ENCODE assay signal across 8 mouse cellular contexts in genomic region chr4:148644157-148644511, GRCm38 (mm10). TPM values are rescaled to one million over a fixed set of nuclear protein-coding genes. Genes with fewer than 3 reads are reported as not detected.
DNase-seq lines count a peak whose midpoint lies in the region; ATAC-seq and TF ChIP-seq lines count a peak whose summit lies in the region.

No protein-coding gene starts in this region.

- TF ChIP-seq EP300 in heart, adult 2 months (IDR thresholded peaks at IDR 0.05; ENCODE audit: insufficient read depth, low read depth, low read length), result no peak

- H3K27me3 ChIP-seq in heart, adult 2 months (ENCODE audit: control insufficient read depth, insufficient read depth, low read length), result no peaks in the 10 kb centered on the region
- H3K27me3 ChIP-seq in forebrain, embryonic 12.5 days, result peaks cover 2% of the 10 kb centered on the region; the same call in 1 of the 2 replicates
- no peaks in the 10 kb centered on the region for H3K27me3 ChIP-seq in hindbrain, embryonic 15.5 days
- H3K27me3 ChIP-seq in spleen, adult 2 months (ENCODE audit: control insufficient read depth, insufficient read depth, low read length), result no peaks in the 10 kb centered on the region

- no peaks in the 10 kb centered on the region for H3K36me3 ChIP-seq in heart, adult 2 months (ENCODE audit: control insufficient read depth, insufficient read depth, low read length)
- no peaks in the 10 kb centered on the region for H3K36me3 ChIP-seq in forebrain, embryonic 12.5 days (replicated peaks)
- no peaks in the 10 kb centered on the region for H3K36me3 ChIP-seq in hindbrain, embryonic 15.5 days
- H3K36me3 ChIP-seq in spleen, adult 2 months (ENCODE audit: control insufficient read depth, insufficient read depth, low read length), result no peaks in the 10 kb centered on the region

- H3K9me3 ChIP-seq in forebrain, embryonic 12.5 days, result no peaks in the 10 kb centered on the region
- H3K9me3 ChIP-seq in hindbrain, embryonic 15.5 days, result no peaks in the 10 kb centered on the region

- peak; percentile 55 to 71 for DNase-seq in heart, adult 2 months
- no peak for DNase-seq in heart, postnatal 25 days (ENCODE audit: low spot score)
- peak; percentile 59 for DNase-seq in cerebellum, adult 11 months
- peak; percentile 45 to 49 for DNase-seq in left cerebral cortex, postnatal 36 days (ENCODE audit: low spot score in 2 of 2)
- peak; percentile 82 for DNase-seq in mesoderm, embryonic 11.5 days (ENCODE audit: low read depth, low spot score)
- peak; percentile 42 to 54 for DNase-seq in spleen, adult 2 months (ENCODE audit: low read depth in 1 of 2, low spot score in 2 of 2)

- H3K4me1 ChIP-seq in heart, adult 2 months (ENCODE audit: control insufficient read depth, insufficient read depth, low read length), result no peaks in the 10 kb centered on the region; the same call in 1 of the 2 replicates
- H3K4me1 ChIP-seq in forebrain, embryonic 12.5 days, result peaks cover 8% of the 10 kb centered on the region; the same call in 1 of the 2 replicates
- H3K4me1 ChIP-seq in hindbrain, embryonic 15.5 days (replicated peaks), result no peaks in the 10 kb centered on the region
- H3K4me1 ChIP-seq in spleen, adult 2 months (ENCODE audit: control insufficient read depth, insufficient read depth, insufficient read length), result peaks cover 7% of the 10 kb centered on the region; the same call in 1 of the 2 replicates

- TF ChIP-seq POLR2A in heart, adult 2 months (IDR thresholded peaks at IDR 0.05; ENCODE audit: insufficient read depth, low read depth, low read length), result no peak
- TF ChIP-seq POLR2A in spleen, adult 2 months (IDR thresholded peaks at IDR 0.05; ENCODE audit: low read depth, low read length), result no peak

- intact Hi-C loops in heart, adult 2 months (cut with DNase I), result no loop called here
- intact Hi-C loops in heart, postnatal 25 days (cut with DNase I), result no loop called here
- intact Hi-C loops in left cerebral cortex, postnatal 36 days (cut with DNase I), result no loop called here

- no peaks in the 10 kb centered on the region for H3K79me2 ChIP-seq in heart, adult 2 months (replicated peaks; ENCODE audit: control insufficient read depth, insufficient read depth, low read length)

- peak; percentile 97 for TF ChIP-seq CTCF in heart, adult 2 months (IDR thresholded peaks at IDR 0.05)
- peak; percentile 71; the same call in 1 of the 2 replicates for TF ChIP-seq CTCF in spleen, adult 2 months (IDR thresholded peaks at IDR 0.05; ENCODE audit: extremely low read depth, insufficient read depth, insufficient read length, insufficient replicate concordance)

- H3K27ac ChIP-seq in heart, adult 2 months, result no peak overlapping the region
- H3K27ac ChIP-seq in forebrain, embryonic 12.5 days, result no peak overlapping the region
- no peak overlapping the region for H3K27ac ChIP-seq in hindbrain, embryonic 15.5 days (replicated peaks)
- H3K27ac ChIP-seq in spleen, adult 2 months (ENCODE audit: insufficient read depth, low read length), result no peak overlapping the region

- WGBS in heart, adult 2 months, result 4% methylated on average over 9 of the region's 9 CpGs
- 7% methylated on average over 9 of the region's 9 CpGs for WGBS in forebrain, embryonic 12.5 days
- 5% methylated on average over 9 of the region's 9 CpGs for WGBS in hindbrain, embryonic 15.5 days
- WGBS in spleen, adult 2 months, result 6% methylated on average over 9 of the region's 9 CpGs

- ATAC-seq in forebrain, embryonic 12.5 days (ENCODE audit: low FRiP score), result 0 out of 2 replicates have a peak, but pooled peaks have one; percentile 11
- ATAC-seq in hindbrain, embryonic 15.5 days (ENCODE audit: low FRiP score, low read depth), result no peak

- peak overlapping the region; percentile 41 for H3K4me2 ChIP-seq in forebrain, embryonic 12.5 days
- H3K4me2 ChIP-seq in hindbrain, embryonic 15.5 days, result peak overlapping the region; percentile 36

- 0 out of 2 replicates have a peak overlapping the region, but pooled peaks have one; percentile 20 for H3K9ac ChIP-seq in heart, adult 2 months (ENCODE audit: low read depth, low read length)
- H3K9ac ChIP-seq in forebrain, embryonic 12.5 days, result no peak overlapping the region
- no peak overlapping the region for H3K9ac ChIP-seq in hindbrain, embryonic 15.5 days

- H3K4me3 ChIP-seq in heart, adult 2 months, result no peak overlapping the region
- H3K4me3 ChIP-seq in forebrain, embryonic 12.5 days (replicated peaks), result no peak overlapping the region
- no peak overlapping the region for H3K4me3 ChIP-seq in hindbrain, embryonic 15.5 days
- peak overlapping the region; percentile 32; the same call in 1 of the 2 replicates for H3K4me3 ChIP-seq in spleen, adult 2 months (ENCODE audit: extremely low read depth, insufficient read depth, insufficient read length)

RNA-seq across cellular contexts. Expression of gene Gm572, which starts 1.0 kb away (rescaled TPM):
- 1 to 10 TPM; 4.5 to 5.0 TPM for total RNA-seq in heart, adult 2 months (2021)
- polyA plus RNA-seq in heart, adult 2 months (2012; rRNA removed), result 1.9 and 4.1 TPM in 2 replicates
- 1 to 10 TPM; 4.9 to 5.3 TPM for total RNA-seq in heart, postnatal 25 days (2021)
- not detected in 2 replicates for polyA plus RNA-seq in forebrain, embryonic 12.5 days (2016; fragmentation: Nextera tagmentation; extraction: Ambion mirVana)
- polyA plus RNA-seq in hindbrain, embryonic 15.5 days (2015; fragmentation: Nextera tagmentation; extraction: Ambion mirVana), result not detected in 2 replicates
- total RNA-seq in left cerebral cortex, postnatal 36 days (2021), result not detected
- 0.07 TPM in 1 of 2 replicates, not detected in the other for polyA plus RNA-seq in spleen, adult 2 months (2012; rRNA removed)

RNA-seq across cellular contexts. Expression of gene Tardbp, which starts 17.3 kb away (rescaled TPM):
- total RNA-seq in heart, adult 2 months (2021), result 100 to 1,000 TPM; 116 to 119 TPM
- polyA plus RNA-seq in heart, adult 2 months (2012; rRNA removed), result 70.5 and 156 TPM in 2 replicates
- 100 to 1,000 TPM; 123 to 135 TPM for total RNA-seq in heart, postnatal 25 days (2021)
- polyA plus RNA-seq in forebrain, embryonic 12.5 days (2016; fragmentation: Nextera tagmentation; extraction: Ambion mirVana), result 447 and 449 TPM in 2 replicates
- polyA plus RNA-seq in hindbrain, embryonic 15.5 days (2015; fragmentation: Nextera tagmentation; extraction: Ambion mirVana), result 167 and 192 TPM in 2 replicates
- total RNA-seq in left cerebral cortex, postnatal 36 days (2021), result 100 to 1,000 TPM; 151 to 208 TPM
- polyA plus RNA-seq in spleen, adult 2 months (2012; rRNA removed), result 49.8 and 57.0 TPM in 2 replicates

RNA-seq across cellular contexts. Expression of gene Masp2, which starts 41.8 kb away (rescaled TPM):
- under 1 TPM; 0.29 to 0.52 TPM for total RNA-seq in heart, adult 2 months (2021)
- 0.47 and 2.3 TPM in 2 replicates for polyA plus RNA-seq in heart, adult 2 months (2012; rRNA removed)
- under 1 TPM; 0.20 to 0.73 TPM for total RNA-seq in heart, postnatal 25 days (2021)
- polyA plus RNA-seq in forebrain, embryonic 12.5 days (2016; fragmentation: Nextera tagmentation; extraction: Ambion mirVana), result 0.27 and 0.50 TPM in 2 replicates
- 0.43 and 1.2 TPM in 2 replicates for polyA plus RNA-seq in hindbrain, embryonic 15.5 days (2015; fragmentation: Nextera tagmentation; extraction: Ambion mirVana)
- 1 to 10 TPM; 1.5 to 5.5 TPM for total RNA-seq in left cerebral cortex, postnatal 36 days (2021)
- polyA plus RNA-seq in spleen, adult 2 months (2012; rRNA removed), result 0.26 and 1.3 TPM in 2 replicates

RNA-seq across cellular contexts. Expression of gene Srm, which starts 52.8 kb away (rescaled TPM):
- total RNA-seq in heart, adult 2 months (2021), result 10 to 100 TPM; 14.8 to 16.8 TPM
- 20.4 and 21.9 TPM in 2 replicates for polyA plus RNA-seq in heart, adult 2 months (2012; rRNA removed)
- 10 to 100 TPM; 16.6 to 16.8 TPM for total RNA-seq in heart, postnatal 25 days (2021)
- polyA plus RNA-seq in forebrain, embryonic 12.5 days (2016; fragmentation: Nextera tagmentation; extraction: Ambion mirVana), result 163 and 166 TPM in 2 replicates
- polyA plus RNA-seq in hindbrain, embryonic 15.5 days (2015; fragmentation: Nextera tagmentation; extraction: Ambion mirVana), result 181 and 194 TPM in 2 replicates
- total RNA-seq in left cerebral cortex, postnatal 36 days (2021), result 10 to 100 TPM; 73.4 to 79.1 TPM
- polyA plus RNA-seq in spleen, adult 2 months (2012; rRNA removed), result 55.7 and 80.0 TPM in 2 replicates
